9 mouse cellular contexts compared by ENCODE assay signal in genomic region chr16:64748237-64748636, GRCm38 (mm10). TPM values are rescaled to one million over a fixed set of nuclear protein-coding genes. Genes with fewer than 3 reads are reported as not detected.
A peak's percentile ranks its signal among the peaks of the same experiment; 100 is the strongest.
DNase-seq lines count a peak whose midpoint lies in the region; ATAC-seq and TF ChIP-seq lines count a peak whose summit lies in the region.
"Had no signal": no experiment of that assay in that cellular context is flagged by ENCODE, and none has a peak within 500 bp of the region (broad histone marks: within the 10 kb centered on the region; RNA-seq: fewer than 3 reads in every experiment).

No protein-coding gene starts in this region.

- ATAC-seq in kidney, embryonic 14.5 days (ENCODE audit: low FRiP score, low TSS enrichment), result no peak
- ATAC-seq in hematopoietic stem cell, adult 5-6 weeks (replicated peaks in 1 of 2; ENCODE audit: insufficient read depth in 1 of 2, low FRiP score in 2 of 2, low TSS enrichment in 1 of 2, low read depth in 1 of 2, poor library complexity in 2 of 2, severe bottlenecking in 2 of 2), result peak; percentile 63 to 82; a peak in 3 of 4 replicates
- ATAC-seq in midbrain, embryonic 15.5 days (replicated peaks), result peak; percentile 41; the same call in 1 of the 2 replicates

- H3K4me2 ChIP-seq in kidney, embryonic 14.5 days (replicated peaks; ENCODE audit: low read depth, low read length), result no peak overlapping the region
- H3K4me2 ChIP-seq in midbrain, embryonic 15.5 days, result no peak overlapping the region

- DNase-seq in kidney, adult 18-20 months, result peak; percentile 66
- peak; percentile 34 for DNase-seq in adrenal gland, adult 2 months
- DNase-seq in embryo, embryonic 9.5 days (ENCODE audit: extremely low spot score), result peak; percentile 64
- peak; percentile 88 for DNase-seq in left cerebral cortex, postnatal 14 days (ENCODE audit: low spot score in 2 of 2)

- no peak overlapping the region for H3K9ac ChIP-seq in kidney, embryonic 14.5 days (ENCODE audit: low read depth, low read length)
- no peak overlapping the region for H3K9ac ChIP-seq in midbrain, embryonic 15.5 days

- no peak for TF ChIP-seq POLR2A in testis, adult 2 months (IDR thresholded peaks at IDR 0.05; ENCODE audit: control insufficient read depth, low read depth, low read length)

- H3K9me3 ChIP-seq in kidney, embryonic 14.5 days (ENCODE audit: control insufficient read depth, low read length), result no peaks in the 10 kb centered on the region
- no peaks in the 10 kb centered on the region for H3K9me3 ChIP-seq in midbrain, embryonic 15.5 days

- intact Hi-C loops in left cerebral cortex, postnatal 14 days (cut with DNase I), result loop anchor here (5.0 to 10.0 kb wide), 3 partner anchors 891 to 1806 kb away; no protein-coding TSS in a partner anchor

- no peaks in the 10 kb centered on the region for H3K36me3 ChIP-seq in kidney, embryonic 14.5 days (ENCODE audit: control insufficient read depth, insufficient read depth, low read length)
- no peaks in the 10 kb centered on the region for H3K36me3 ChIP-seq in midbrain, embryonic 15.5 days (replicated peaks)
- no peaks in the 10 kb centered on the region for H3K36me3 ChIP-seq in testis, adult 2 months (ENCODE audit: control insufficient read depth, insufficient read depth, low read length)

- no peak overlapping the region for H3K4me3 ChIP-seq in kidney, embryonic 14.5 days (ENCODE audit: low read length)
- no peak overlapping the region for H3K4me3 ChIP-seq in midbrain, embryonic 15.5 days
- H3K4me3 ChIP-seq in testis, adult 2 months (ENCODE audit: control insufficient read depth, low read depth, low read length), result no peak overlapping the region
- H3K4me3 ChIP-seq: erythroblast, embryonic 14.5 days had no signal

- no peak overlapping the region for H3K27ac ChIP-seq in kidney, embryonic 14.5 days (ENCODE audit: low read depth, low read length)
- H3K27ac ChIP-seq in midbrain, embryonic 15.5 days, result no peak overlapping the region
- H3K27ac ChIP-seq in testis, adult 2 months (ENCODE audit: control insufficient read depth, insufficient read depth, low read depth, low read length), result no peak overlapping the region

- WGBS in kidney, embryonic 14.5 days, result 9% methylated on average over 10 of the region's 10 CpGs
- 11% methylated on average over 10 of the region's 10 CpGs for WGBS in midbrain, embryonic 15.5 days

- no peaks in the 10 kb centered on the region for H3K4me1 ChIP-seq in kidney, embryonic 14.5 days (ENCODE audit: control insufficient read depth, insufficient read depth, low read length)
- H3K4me1 ChIP-seq in midbrain, embryonic 15.5 days, result no peaks in the 10 kb centered on the region
- no peaks in the 10 kb centered on the region for H3K4me1 ChIP-seq in testis, adult 2 months (ENCODE audit: control insufficient read depth, insufficient read depth, low read length)

- H3K27me3 ChIP-seq in kidney, embryonic 14.5 days (ENCODE audit: control insufficient read depth, insufficient read depth, low read length), result no peaks in the 10 kb centered on the region
- no peaks in the 10 kb centered on the region for H3K27me3 ChIP-seq in midbrain, embryonic 15.5 days (replicated peaks)
- H3K27me3 ChIP-seq in testis, adult 2 months (ENCODE audit: control insufficient read depth, insufficient read depth, low read length), result no peaks in the 10 kb centered on the region

- TF ChIP-seq CTCF in testis, adult 2 months (IDR thresholded peaks at IDR 0.05; ENCODE audit: control insufficient read depth, insufficient read depth, insufficient replicate concordance, low read depth, low read length), result peak; percentile 74; the same call in 1 of the 2 replicates

RNA-seq across cellular contexts. Expression of gene 4930453N24Rik, which starts 22.7 kb away (rescaled TPM):
- 25.3 and 25.4 TPM in 2 replicates for polyA plus RNA-seq in kidney, embryonic 14.5 days (2014; fragmentation: Nextera tagmentation; extraction: Ambion mirVana)
- total RNA-seq in adrenal gland, adult 2 months (2021), result 10 to 100 TPM; 29.8 to 39.6 TPM
- polyA plus RNA-seq in adrenal gland, adult 2 months (2012; rRNA removed), result 7.6 and 8.5 TPM in 2 replicates
- total RNA-seq in hematopoietic stem cell, adult 5-6 weeks (2017), result 23.8 and 25.6 TPM in 2 replicates
- 10 to 100 TPM; 19.9 to 21.3 TPM for total RNA-seq in left cerebral cortex, postnatal 14 days (2021)
- polyA plus RNA-seq in midbrain, embryonic 15.5 days (2015; fragmentation: Nextera tagmentation; extraction: Ambion mirVana), result 16.5 and 17.8 TPM in 2 replicates
- polyA plus RNA-seq in testis, adult 2 months (2012; rRNA removed), result 111 and 159 TPM in 2 replicates

Comparison
In these comparisons a context has a peak if more than half of its experiments do, and no peak if none do; other contexts are left out.
1. DNase-seq: peak in every context shown above with its lines; median percentile 88 in left cerebral cortex, postnatal 14 days; 66 in kidney, adult 18-20 months; 64 in embryo, embryonic 9.5 days; 34 in adrenal gland, adult 2 months.